Mouse (Mus musculus) liver, embryonic 11.5 days (tissue): ENCODE measurements around the gene P3h3. TPM values are rescaled to one million over a fixed set of nuclear protein-coding genes. Genes with fewer than 3 reads are reported as not detected.

ENCODE experiments used
- polyA plus RNA-seq: library from polyadenylated mRNA; unstranded; fragments of >200 nt; fragmentation: Nextera tagmentation; extraction: Ambion mirVana; gene quantifications from 2 replicates; pipeline ENCODE4 v1.2.1, GENCODE M21; 2014

P3h3 gene
- polyA plus RNA-seq, 1 experiment from 2014 or later: 11.3 TPM

Other genes starting within 250 kb of the P3h3 start
- gene C1s2, start 221.7 kb downstream of the P3h3 start, polyA plus RNA-seq: not detected in 2 replicates
- gene Lpcat3, start 194.7 kb downstream of the P3h3 start, polyA plus RNA-seq: 84.2 and 90.0 TPM in 2 replicates
- 311 and 329 TPM in 2 replicates for gene Emg1, start 145.6 kb downstream of the P3h3 start, polyA plus RNA-seq
- gene Phb2, start 145.4 kb downstream of the P3h3 start, polyA plus RNA-seq: 640 and 660 TPM in 2 replicates
- 49.5 and 50.3 TPM in 2 replicates for gene Ptpn6, start 119.0 kb downstream of the P3h3 start, polyA plus RNA-seq
- 147 and 167 TPM in 2 replicates for gene Grcc10, start 116.4 kb downstream of the P3h3 start, polyA plus RNA-seq
- 0.15 TPM in 1 of 2 replicates, not detected in the other for gene Gm45234, start 101.7 kb downstream of the P3h3 start, polyA plus RNA-seq
- gene Atn1, start 101.2 kb downstream of the P3h3 start, polyA plus RNA-seq: 4.4 and 5.5 TPM in 2 replicates
- gene Eno2, start 88.1 kb downstream of the P3h3 start, polyA plus RNA-seq: 2.1 and 2.6 TPM in 2 replicates
- gene Lrrc23, start 78.0 kb downstream of the P3h3 start, polyA plus RNA-seq: 0.11 TPM in 1 of 2 replicates, not detected in the other
- 9.5 and 10.4 TPM in 2 replicates for gene Spsb2, start 49.1 kb downstream of the P3h3 start, polyA plus RNA-seq
- gene Tpi1, start 43.5 kb downstream of the P3h3 start, polyA plus RNA-seq: 1,267 and 1,294 TPM in 2 replicates
- 115 and 118 TPM in 2 replicates for gene Usp5, start 28.3 kb downstream of the P3h3 start, polyA plus RNA-seq
- 223 and 224 TPM in 2 replicates for gene Cdca3, start 28.2 kb downstream of the P3h3 start, polyA plus RNA-seq
- 0.29 and 0.74 TPM in 2 replicates for gene Gnb3, start 17.5 kb downstream of the P3h3 start, polyA plus RNA-seq
- gene Gpr162, start 6.2 kb upstream of the P3h3 start, polyA plus RNA-seq: 0.17 and 0.32 TPM in 2 replicates
- not detected in 2 replicates for gene Cd4, start 30.5 kb upstream of the P3h3 start, polyA plus RNA-seq
- 0.35 and 0.64 TPM in 2 replicates for gene Lag3, start 54.0 kb upstream of the P3h3 start, polyA plus RNA-seq
- gene Ptms, start 62.4 kb upstream of the P3h3 start, polyA plus RNA-seq: 75.1 and 80.6 TPM in 2 replicates
- 257 and 264 TPM in 2 replicates for gene Mlf2, start 73.6 kb upstream of the P3h3 start, polyA plus RNA-seq
- gene Cops7a, start 107.8 kb upstream of the P3h3 start, polyA plus RNA-seq: 147 and 159 TPM in 2 replicates
- gene Pianp, start 138.9 kb upstream of the P3h3 start, polyA plus RNA-seq: 0.30 and 0.40 TPM in 2 replicates
- 7.6 and 7.9 TPM in 2 replicates for gene Zfp384, start 151.4 kb upstream of the P3h3 start, polyA plus RNA-seq
- gene Ing4, start 182.0 kb upstream of the P3h3 start, polyA plus RNA-seq: 60.0 and 63.8 TPM in 2 replicates
- gene Acrbp, start 191.9 kb upstream of the P3h3 start, polyA plus RNA-seq: 6.0 and 7.4 TPM in 2 replicates
- 2.6 and 3.2 TPM in 2 replicates for gene Lpar5, start 210.2 kb upstream of the P3h3 start, polyA plus RNA-seq
- 62.5 and 71.6 TPM in 2 replicates for gene Chd4, start 238.2 kb upstream of the P3h3 start, polyA plus RNA-seq